Mouse (Mus musculus) liver, adult 2 months (tissue): Measurements from ENCODE around the gene Atp5d. TPM values are rescaled to one million over a fixed set of nuclear protein-coding genes. Genes with fewer than 3 reads are reported as not detected.

Source experiments
- DNase-seq: peaks from one replicate; pipeline ENCODE4 v3.0.0-alpha.2; 2011; ENCODE audit warnings: low read depth, low spot score; ENCODE audit errors: extremely low read depth
- H3K27ac ChIP-seq: fragments of 200-500 bp; replicated peaks from 2 replicates; pipeline ENCODE4 v1.5.1; 2012; ENCODE audit warnings: low read depth, mild to moderate bottlenecking, control low read depth, inconsistent platforms, low read length; ENCODE audit not compliant: insufficient read depth
- H3K27me3 ChIP-seq: fragments of 200-500 bp; 2 replicates; pipeline ENCODE4 v1.6.1; 2012; ENCODE audit warnings: mild to moderate bottlenecking, moderate library complexity, low read length, inconsistent platforms; ENCODE audit not compliant: control insufficient read depth, insufficient read depth
- H3K36me3 ChIP-seq: fragments of 200-500 bp; 2 replicates; pipeline ENCODE4 v1.6.1; 2012; ENCODE audit warnings: low read length, inconsistent platforms; ENCODE audit not compliant: control insufficient read depth, insufficient read depth
- H3K4me1 ChIP-seq: fragments of 200-500 bp; 2 replicates; pipeline ENCODE4 v1.6.1; 2011; ENCODE audit warnings: low read length; ENCODE audit not compliant: control insufficient read depth, insufficient read depth
- H3K4me3 ChIP-seq: fragments of 200-500 bp; 2 replicates; pipeline ENCODE4 v1.5.1; 2011; ENCODE audit warnings: low read depth, mild to moderate bottlenecking, control low read depth, low read length, moderate library complexity; ENCODE audit not compliant: insufficient read depth
- H3K79me2 ChIP-seq: fragments of 200-500 bp; 2 replicates; pipeline ENCODE4 v1.6.1; 2012; ENCODE audit warnings: inconsistent platforms, mild to moderate bottlenecking, low read length, moderate library complexity; ENCODE audit not compliant: control insufficient read depth, insufficient read depth
- H3K9ac ChIP-seq: fragments of 200-500 bp; 2 replicates; pipeline ENCODE4 v1.6.1; 2012; ENCODE audit warnings: low read depth, mild to moderate bottlenecking, control low read depth, inconsistent platforms, low read length
- CTCF ChIP-seq: fragments of 200-500 bp; IDR thresholded peaks from 2 replicates; pipeline ENCODE4 v1.5.1; 2011; ENCODE audit warnings: low read depth, low read length, control low read depth
- POLR2A ChIP-seq: fragments of 200-500 bp; IDR thresholded peaks from 2 replicates; pipeline ENCODE4 v1.6.1; 2011; ENCODE audit warnings: low read length, control low read depth; ENCODE audit not compliant: insufficient read depth; ENCODE audit errors: extremely low read depth
- WGBS: fragments of 180-500 bp; shearing (Covaris S2); methylation state at CpG from one replicate; pipeline ENCODE4 v1.1.7; 2018; 5-methylcytosine and 5-hydroxymethylcytosine counted together
- polyA plus RNA-seq: library from polyadenylated mRNA; depleted of rRNA; stranded (reverse); fragments of >200 nt; gene quantifications from 2 replicates; pipeline ENCODE4 v1.2.3, GENCODE M21; 2012
- total RNA-seq: library from RNA; depleted of rRNA; stranded (reverse); fragments of >200 nt; gene quantifications from 2 replicates; pipeline ENCODE4 v1.2.3, GENCODE M21; 2014

Atp5d gene
- total and polyA plus RNA-seq, 2 experiments: 144 to 1,387 TPM

DNA sequence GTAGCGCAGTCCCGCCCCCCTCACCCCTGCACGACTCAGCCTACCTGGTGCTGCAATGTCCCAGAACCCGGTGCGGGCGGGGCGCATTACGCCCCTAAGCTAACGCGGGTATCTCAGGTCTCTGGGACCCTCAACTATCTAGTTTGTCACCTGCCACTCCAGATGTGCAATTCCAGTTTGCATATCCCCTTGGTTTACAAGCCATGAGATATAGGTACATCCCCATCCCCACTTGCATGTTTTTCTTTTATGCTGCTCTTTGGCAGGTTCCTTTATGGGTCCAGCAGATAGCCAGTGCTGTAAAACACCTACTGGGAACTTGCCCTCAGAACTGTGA lies 975 bp downstream of the Atp5d start:
- TF ChIP-seq CTCF (no peak), POLR2A (no peak)
- no peaks in the 10 kb centered on the region for H3K27me3 ChIP-seq
- peaks cover 15% of the 10 kb centered on the region for H3K79me2 ChIP-seq
- WGBS: under 1% methylated on average over 10 of the region's 10 CpGs
- H3K4me3 ChIP-seq: peak overlapping the region; percentile 53; the same call in 1 of the 2 replicates
- H3K4me1 ChIP-seq: peaks cover 20% of the 10 kb centered on the region
- peaks cover 3% of the 10 kb centered on the region; the same call in 1 of the 2 replicates for H3K36me3 ChIP-seq
- no peak overlapping the region for H3K27ac ChIP-seq
- DNase-seq: no peak
- H3K9ac ChIP-seq: peak overlapping the region; percentile 76

- no peak for DNase-seq
- Histone ChIP-seq H3K27me3 (no peaks in the 10 kb centered on the region), H3K4me3 (no peak overlapping the region), H3K9ac (no peak overlapping the region), H3K4me1 (peaks cover 20% of the 10 kb centered on the region), H3K27ac (no peak overlapping the region), H3K79me2 (peaks cover 17% of the 10 kb centered on the region), H3K36me3 (peaks cover 3% of the 10 kb centered on the region; the same call in 1 of the 2 replicates)
- 86% methylated on average over 11 of the region's 11 CpGs for WGBS
- TF ChIP-seq POLR2A (no peak), CTCF (no peak)
These were observed 1.7 kb downstream of the Atp5d start for GRCm38 (mm10) chr10:80139975-80140665.

DNA sequence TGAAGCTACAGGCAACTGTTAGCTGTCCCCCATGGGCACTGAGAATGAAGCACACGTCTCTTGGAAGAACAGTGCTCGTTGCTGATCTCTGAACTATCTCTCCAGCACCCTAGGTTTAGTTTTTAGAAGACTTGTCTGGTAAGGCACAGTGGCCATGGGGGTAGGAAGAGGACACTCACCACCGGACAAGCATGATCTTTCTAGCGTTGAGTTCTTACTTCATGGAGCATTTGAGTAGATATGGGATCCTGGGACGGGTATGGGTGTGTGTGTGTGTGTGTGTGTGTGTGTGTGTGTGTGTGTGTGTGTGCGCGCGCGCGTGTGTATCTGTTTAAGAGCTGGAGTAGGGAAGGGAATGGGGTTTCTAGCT lies 2.2 kb downstream of the Atp5d start, which contains the start of gene Cbarp:
Gene Cbarp, minus strand, starts transcription at position 170 of the 370 bp plus-strand sequence.
- no peaks in the 10 kb centered on the region for H3K27me3 ChIP-seq
- peak within 1 kb of the TSS; percentile 43 for H3K4me3 ChIP-seq
- DNase-seq: no peak
- peak within 1 kb of the TSS; percentile 72 for H3K27ac ChIP-seq
- WGBS: 84% methylated on average over 10 of the region's 10 CpGs
- TF ChIP-seq CTCF: no peak
- TF ChIP-seq POLR2A: no peak
- peak within 1 kb of the TSS; percentile 67 for H3K9ac ChIP-seq
- peaks cover 20% of the 10 kb centered on the region for H3K79me2 ChIP-seq
- peaks cover 3% of the 10 kb centered on the region; the same call in 1 of the 2 replicates for H3K36me3 ChIP-seq
- peaks cover 23% of the 10 kb centered on the region for H3K4me1 ChIP-seq

GRCm38 (mm10) chr10:80141243-80141642 lies 2.8 kb downstream of the Atp5d start:
- TF ChIP-seq POLR2A (peak; percentile 31; the same call in 1 of the 2 replicates), CTCF (peak; percentile 85)
- Histone ChIP-seq H3K27me3 (no peaks in the 10 kb centered on the region), H3K9ac (peak overlapping the region; percentile 67), H3K4me3 (peak overlapping the region; percentile 43), H3K27ac (peak overlapping the region; percentile 72), H3K79me2 (peaks cover 20% of the 10 kb centered on the region), H3K36me3 (peaks cover 3% of the 10 kb centered on the region; the same call in 1 of the 2 replicates), H3K4me1 (peaks cover 27% of the 10 kb centered on the region)
- WGBS: under 1% methylated on average over 29 of the region's 29 CpGs
- peak; percentile 83 for DNase-seq

- Histone ChIP-seq H3K79me2 (peaks cover 20% of the 10 kb centered on the region), H3K36me3 (peaks cover 3% of the 10 kb centered on the region; the same call in 1 of the 2 replicates), H3K4me3 (peak overlapping the region; percentile 84), H3K4me1 (peaks cover 31% of the 10 kb centered on the region), H3K9ac (peak overlapping the region; percentile 96), H3K27ac (peak overlapping the region; percentile 97), H3K27me3 (no peaks in the 10 kb centered on the region)
- TF ChIP-seq POLR2A: peak; percentile 87
- TF ChIP-seq CTCF: no peak
- peak; percentile 95 for DNase-seq
- under 1% methylated on average over 43 of the region's 43 CpGs for WGBS
These were observed 3.5 kb downstream of the Atp5d start for GRCm38 (mm10) chr10:80141786-80142529.

GRCm38 (mm10) chr10:80142530-80142925 lies 4.1 kb downstream of the Atp5d start:
- peak overlapping the region; percentile 96 for H3K9ac ChIP-seq
- WGBS: under 1% methylated on average over 15 of the region's 15 CpGs
- peak overlapping the region; percentile 84 for H3K4me3 ChIP-seq
- H3K36me3 ChIP-seq: peaks cover 3% of the 10 kb centered on the region; the same call in 1 of the 2 replicates
- H3K27ac ChIP-seq: peak overlapping the region; percentile 97
- peak; percentile 80 for DNase-seq
- H3K4me1 ChIP-seq: peaks cover 35% of the 10 kb centered on the region
- H3K27me3 ChIP-seq: no peaks in the 10 kb centered on the region
- TF ChIP-seq POLR2A (0 out of 2 replicates have a peak, but pooled peaks have one; percentile 12), CTCF (no peak)
- H3K79me2 ChIP-seq: peaks cover 20% of the 10 kb centered on the region
